Mouse (Mus musculus) CH12.LX (cell line): ENCODE results near the gene Gm1123. TPM values are rescaled to one million over a fixed set of nuclear protein-coding genes. Genes with fewer than 3 reads are reported as not detected.

Experiments
- DNase-seq: peaks from one replicate; pipeline ENCODE4 v3.0.0-alpha.2; 2013; ENCODE audit errors: extremely low read depth
- H3K27ac ChIP-seq: 2 replicates; pipeline ENCODE4 v1.5.1; 2012; ENCODE audit warnings: low read depth, mild to moderate bottlenecking, control low read depth, moderate library complexity; ENCODE audit not compliant: insufficient read depth
- H3K27me3 ChIP-seq: replicated peaks from 2 replicates; pipeline ENCODE3; 2012; ENCODE audit warnings: inconsistent platforms
- H3K36me3 ChIP-seq, 2 experiments: replicated peaks in 1 of 2; 2 replicates each; pipeline versions ENCODE3 to v1.6.1; 2012; ENCODE audit warnings: inconsistent platforms in 1 of 2, low read length in 1 of 2, mild to moderate bottlenecking in 1 of 2, mixed read lengths in 1 of 2, moderate library complexity in 1 of 2; ENCODE audit not compliant: control insufficient read depth in 1 of 2, insufficient read depth in 1 of 2
- H3K4me1 ChIP-seq, 2 experiments: 2 replicates each; pipeline ENCODE4 v1.6.1; 2012; ENCODE audit warnings: inconsistent platforms in 1 of 2, moderate library complexity in 1 of 2; ENCODE audit not compliant: insufficient read depth in 2 of 2, control insufficient read depth in 1 of 2
- H3K4me2 ChIP-seq: 2 replicates; pipeline ENCODE4 v1.6.1; 2012; ENCODE audit warnings: low read depth, mild to moderate bottlenecking, control low read depth; ENCODE audit not compliant: poor library complexity, insufficient read depth, severe bottlenecking
- H3K4me3 ChIP-seq, 3 experiments: fragments of 150-350 bp in 1 of 3; sonication (generic) in 1 of 3; replicated peaks in 1 of 3; 2 replicates each; pipeline versions ENCODE3 to v1.5.1; 2011 to 2012; ENCODE audit warnings: low read depth in 2 of 3, low read length in 2 of 3, mild to moderate bottlenecking in 2 of 3, moderate library complexity in 2 of 3, control low read depth in 1 of 3, improper control_type of control experiment in 1 of 3, inconsistent platforms in 1 of 3, mixed read lengths in 1 of 3; ENCODE audit not compliant: poor library complexity in 1 of 3
- H3K79me2 ChIP-seq: replicated peaks from 2 replicates; pipeline ENCODE4 v1.6.1; 2012; ENCODE audit warnings: mild to moderate bottlenecking, moderate library complexity; ENCODE audit not compliant: control insufficient read depth, poor library complexity, insufficient read depth, severe bottlenecking; ENCODE audit errors: extremely low read depth
- H3K9ac ChIP-seq: 2 replicates; pipeline ENCODE4 v1.6.1; 2012; ENCODE audit warnings: low read depth, mild to moderate bottlenecking, control low read depth, moderate library complexity; ENCODE audit not compliant: insufficient read depth
- H3K9me3 ChIP-seq: replicated peaks from 2 replicates; pipeline ENCODE3; 2012; ENCODE audit warnings: low read length, inconsistent platforms, mixed read lengths
- CHD1 ChIP-seq: IDR thresholded peaks from 2 replicates; pipeline ENCODE4 v1.6.1; 2012; ENCODE audit warnings: low read depth, low read length, improper control_type of control experiment, inconsistent platforms
- CHD2 ChIP-seq: IDR thresholded peaks from 2 replicates; pipeline ENCODE4 v1.6.1; 2011; ENCODE audit warnings: low read length, improper control_type of control experiment
- CTCF ChIP-seq, 2 experiments: IDR thresholded peaks in 1 of 2; conservative IDR thresholded peaks in 1 of 2; 2 replicates each; pipeline ENCODE4 v1.5.1; 2011 to 2012; ENCODE audit warnings: low read depth in 2 of 2, low read length in 2 of 2, improper control_type of control experiment in 1 of 2, inconsistent platforms in 1 of 2, mild to moderate bottlenecking in 1 of 2, moderate library complexity in 1 of 2
- E2F4 ChIP-seq: IDR thresholded peaks from 2 replicates; pipeline ENCODE4 v1.6.1; 2011; ENCODE audit warnings: low read depth, low read length, improper control_type of control experiment; ENCODE audit not compliant: insufficient replicate concordance
- EP300 ChIP-seq: IDR thresholded peaks from 2 replicates; pipeline ENCODE4 v1.6.1; 2011; ENCODE audit warnings: low read length, improper control_type of control experiment
- GABPA ChIP-seq: IDR thresholded peaks from 2 replicates; pipeline ENCODE4 v1.6.1; 2012; ENCODE audit warnings: low read depth, low read length, improper control_type of control experiment, inconsistent platforms; ENCODE audit not compliant: insufficient replicate concordance
- JUND ChIP-seq: conservative IDR thresholded peaks from 2 replicates; pipeline ENCODE4 v1.6.1; 2011; ENCODE audit warnings: low read depth, low read length, improper control_type of control experiment
- MAX ChIP-seq: IDR thresholded peaks from 2 replicates; pipeline ENCODE4 v1.6.1; 2011; ENCODE audit warnings: low read length, improper control_type of control experiment
- MEF2A ChIP-seq: IDR thresholded peaks from 2 replicates; pipeline ENCODE4 v1.6.1; 2014; ENCODE audit warnings: low read depth, mild to moderate bottlenecking, inconsistent platforms, low read length, improper control_type of control experiment, borderline replicate concordance
- NELFE ChIP-seq: IDR thresholded peaks from 2 replicates; pipeline ENCODE4 v1.6.1; 2011; ENCODE audit warnings: low read depth, low read length, improper control_type of control experiment
- NRF1 ChIP-seq: IDR thresholded peaks from 2 replicates; pipeline ENCODE4 v1.6.1; 2014; ENCODE audit warnings: low read depth, mild to moderate bottlenecking, inconsistent platforms, low read length, improper control_type of control experiment, moderate library complexity
- PAX5 ChIP-seq: IDR thresholded peaks from 2 replicates; pipeline ENCODE4 v1.6.1; 2012; ENCODE audit warnings: low read length, inconsistent platforms, mixed read lengths
- POLR2AphosphoS2 ChIP-seq: IDR thresholded peaks from 2 replicates; pipeline ENCODE4 v1.6.1; 2011; ENCODE audit warnings: low read depth, low read length, improper control_type of control experiment
- RAD21 ChIP-seq: IDR thresholded peaks from 2 replicates; pipeline ENCODE4 v1.6.1; 2011; ENCODE audit warnings: low read depth, mild to moderate bottlenecking, low read length, improper control_type of control experiment, moderate library complexity
- RCOR1 ChIP-seq: conservative IDR thresholded peaks from 2 replicates; pipeline ENCODE4 v1.6.1; 2012; ENCODE audit warnings: low read depth, mild to moderate bottlenecking, inconsistent platforms, low read length, improper control_type of control experiment
- SIN3A ChIP-seq: IDR thresholded peaks from 2 replicates; pipeline ENCODE4 v1.6.1; 2012; ENCODE audit warnings: low read length, improper control_type of control experiment, inconsistent platforms
- SMC3 ChIP-seq: IDR thresholded peaks from 2 replicates; pipeline ENCODE4 v1.6.1; 2011; ENCODE audit warnings: low read depth, low read length, improper control_type of control experiment
- TBP ChIP-seq: conservative IDR thresholded peaks from 2 replicates; pipeline ENCODE4 v1.6.1; 2011; ENCODE audit warnings: low read depth, low read length, improper control_type of control experiment
- USF2 ChIP-seq: conservative IDR thresholded peaks from 2 replicates; pipeline ENCODE4 v1.6.1; 2011; ENCODE audit warnings: low read depth, low read length, improper control_type of control experiment
- ZKSCAN1 ChIP-seq: IDR thresholded peaks from 2 replicates; pipeline ENCODE4 v1.6.1; 2012; ENCODE audit warnings: low read depth, inconsistent platforms, low read length, improper control_type of control experiment, borderline replicate concordance
- ZMIZ1 ChIP-seq: IDR thresholded peaks from 2 replicates; pipeline ENCODE4 v1.6.1; 2012; ENCODE audit warnings: low read depth, mild to moderate bottlenecking, inconsistent platforms, low read length, improper control_type of control experiment
- dilution Hi-C: fragments of 300-500 bp; cut with MboI; formaldehyde crosslinking; loops from 2 replicates; pipeline ENCODE4 v1.14.3; 2020; ENCODE audit warnings: low sequenced_read_pairs; ENCODE audit not compliant: extremely low pct_unique_long_range_greater_than_20kb, extremely low pct_ligation_motif_present
- in situ Hi-C: fragments of 300-500 bp; cut with MboI; formaldehyde crosslinking; loops from 3 replicates; pipeline ENCODE4 v1.14.3; 2019; ENCODE audit warnings: low sequenced_read_pairs, low pct_ligation_motif_present, low pct_unique_long_range_greater_than_20kb, mixed read lengths
- polyA plus RNA-seq: library from polyadenylated mRNA; unstranded; fragments of >175 nt; gene quantifications from 2 replicates; pipeline ENCODE4 v1.2.1, GENCODE M21; 2012; ENCODE audit warnings: low read depth; ENCODE audit not compliant: insufficient read length
- total RNA-seq, 2 experiments: library from RNA; depleted of rRNA; stranded (reverse); fragments of 300-350 nt in 1 of 2; fragments of >200 nt in 1 of 2; gene quantifications; 2 replicates each; pipeline ENCODE4 v1.2.3; 2012 to 2014

Gene Gm1123
- total and polyA plus RNA-seq, 3 experiments = not detected

DNA sequence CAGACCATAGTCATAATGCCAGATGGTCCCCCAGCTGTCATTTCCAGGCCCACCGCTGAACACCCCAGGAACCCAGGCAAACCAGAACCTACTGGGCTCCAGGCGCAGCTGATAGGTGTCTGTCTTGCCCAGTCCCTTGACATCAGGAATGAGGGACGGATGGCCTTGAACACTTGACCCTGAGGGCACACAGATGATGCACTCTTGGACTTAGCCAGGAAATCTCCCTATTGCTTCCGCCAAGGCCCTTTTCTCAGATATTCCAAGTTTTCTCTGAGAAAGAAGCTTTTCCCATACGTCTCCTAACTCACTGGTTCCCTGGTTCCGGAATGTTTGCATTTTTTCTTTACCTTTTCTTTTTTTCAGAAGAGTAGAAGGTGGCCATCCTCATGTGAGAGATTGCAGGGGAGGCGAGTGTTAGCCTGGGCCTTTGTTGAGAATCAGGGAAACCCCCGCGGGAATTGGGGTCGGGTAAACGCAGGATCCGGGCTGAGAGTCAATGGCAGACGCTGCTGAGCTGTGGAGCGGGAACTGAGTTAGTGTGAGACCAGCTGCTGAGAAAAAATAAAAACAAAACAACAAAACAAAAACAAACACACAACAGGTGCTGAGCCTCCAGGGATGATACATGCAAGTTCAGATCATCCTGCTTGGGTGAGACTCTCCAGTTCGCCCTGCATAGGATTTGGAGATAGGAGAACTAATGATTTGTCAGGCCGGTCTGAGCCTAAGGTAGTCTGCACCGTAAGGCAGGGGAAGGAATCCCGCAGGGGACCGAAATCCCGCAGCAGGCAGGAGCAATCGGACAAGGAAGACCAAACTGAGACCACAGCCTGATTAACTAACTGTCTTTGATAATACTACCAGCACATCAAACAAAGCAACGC lies 73.7 kb downstream of the Gm1123 start:
- no peaks in the 10 kb centered on the region for H3K36me3 ChIP-seq
- H3K79me2 ChIP-seq = no peaks in the 10 kb centered on the region
- H3K4me3 ChIP-seq = no peak overlapping the region
- peaks cover 4% of the 10 kb centered on the region for H3K9me3 ChIP-seq
- no peak for DNase-seq
- no peak overlapping the region for H3K9ac ChIP-seq
- H3K4me1 ChIP-seq = no peaks in the 10 kb centered on the region
- TF ChIP-seq RCOR1 = no peak
- TF ChIP-seq NRF1 = no peak
- peaks cover 6% of the 10 kb centered on the region for H3K27me3 ChIP-seq
- H3K27ac ChIP-seq = no peak overlapping the region
- in situ Hi-C loops = loop anchor here (25.0 kb wide), 1 partner anchor 325 kb away; no protein-coding TSS in a partner anchor
- H3K4me2 ChIP-seq = no peak overlapping the region
- dilution Hi-C loops = no loop called here

DNA sequence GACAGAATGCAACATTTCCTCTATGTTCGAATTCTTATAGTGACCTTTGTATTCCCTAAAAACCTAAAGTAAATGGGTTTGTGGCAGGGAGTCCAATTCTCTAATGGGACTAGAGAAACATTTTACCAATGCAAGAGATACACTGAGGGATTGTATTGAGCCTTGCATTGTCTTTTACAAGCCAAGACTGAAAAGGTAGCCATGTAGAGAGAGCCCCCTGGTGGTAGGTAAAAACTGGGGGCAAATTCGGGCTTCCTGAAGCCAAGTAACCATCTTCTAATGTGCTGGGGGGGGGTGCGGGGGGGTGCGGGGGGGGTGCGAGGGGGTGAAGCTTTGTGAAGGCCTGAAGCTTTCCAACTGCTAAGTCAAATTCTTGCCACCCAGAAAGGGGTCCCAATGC lies 75.2 kb downstream of the Gm1123 start:
- dilution Hi-C loops (no loop called here), in situ Hi-C loops (loop anchor here (25.0 kb wide), 1 partner anchor 323 kb away; no protein-coding TSS in a partner anchor)
- Histone ChIP-seq H3K36me3 (no peaks in the 10 kb centered on the region), H3K27me3 (peaks cover 3% of the 10 kb centered on the region), H3K4me1 (no peaks in the 10 kb centered on the region), H3K4me3 (no peak overlapping the region), H3K9me3 (peaks cover 16% of the 10 kb centered on the region), H3K27ac (no peak overlapping the region), H3K79me2 (no peaks in the 10 kb centered on the region), H3K4me2 (no peak overlapping the region), H3K9ac (no peak overlapping the region)
- DNase-seq = peak; percentile 15
- TF ChIP-seq RAD21 = peak; percentile 46
- no peak for TF ChIP-seq PAX5
- no peak for TF ChIP-seq JUND
- TF ChIP-seq SMC3 = peak; percentile 57
- TF ChIP-seq CHD2 = no peak
- TF ChIP-seq CTCF (conservative IDR thresholded peaks at IDR 0.05 in 1 of 2, IDR thresholded peaks at IDR 0.05 in 1 of 2; ENCODE audit: low read depth in 2 of 2, low read length in 2 of 2) = peak in 1 of 2 experiments; percentile 64; a peak in 2 of 4 replicates

DNA sequence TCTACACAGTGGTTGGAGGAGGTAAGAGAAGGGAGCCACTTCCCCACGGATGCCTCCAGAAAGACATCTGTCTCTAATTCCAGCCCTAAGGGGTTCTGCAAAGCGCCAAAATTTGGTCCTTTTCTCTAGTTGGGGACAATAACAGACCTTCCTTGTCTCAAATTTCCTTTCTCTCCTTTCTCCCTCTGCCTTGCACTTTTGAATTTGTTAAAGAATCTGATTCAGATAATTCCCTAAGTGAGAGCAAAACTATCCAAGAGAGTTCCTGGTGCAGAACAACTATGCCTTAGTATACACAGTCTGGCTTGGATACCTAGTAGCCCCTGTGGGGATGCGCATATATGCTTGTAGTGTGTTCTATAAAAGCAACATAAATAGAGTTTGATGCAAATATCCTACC lies 75.7 kb downstream of the Gm1123 start:
- no peak overlapping the region for H3K9ac ChIP-seq
- no peak for DNase-seq
- H3K4me2 ChIP-seq = no peak overlapping the region
- H3K4me1 ChIP-seq = no peaks in the 10 kb centered on the region
- H3K79me2 ChIP-seq = no peaks in the 10 kb centered on the region
- no peaks in the 10 kb centered on the region for H3K36me3 ChIP-seq
- H3K27ac ChIP-seq = no peak overlapping the region
- H3K9me3 ChIP-seq = peaks cover 20% of the 10 kb centered on the region
- H3K4me3 ChIP-seq = no peak overlapping the region
- peaks cover 3% of the 10 kb centered on the region for H3K27me3 ChIP-seq
- no peak for TF ChIP-seq CTCF (conservative IDR thresholded peaks at IDR 0.05 in 1 of 2, IDR thresholded peaks at IDR 0.05 in 1 of 2; ENCODE audit: low read depth in 2 of 2, low read length in 2 of 2)
- TF ChIP-seq ZMIZ1 = no peak
- TF ChIP-seq ZKSCAN1 = no peak
- no peak for TF ChIP-seq GABPA
- TF ChIP-seq MEF2A = no peak
- no peak for TF ChIP-seq CHD1
- TF ChIP-seq RAD21 = no peak
- TF ChIP-seq TBP = no peak
- TF ChIP-seq EP300 = no peak
- no peak for TF ChIP-seq NRF1
- no peak for TF ChIP-seq NELFE
- TF ChIP-seq E2F4 = no peak
- TF ChIP-seq USF2 = no peak
- no peak for TF ChIP-seq POLR2AphosphoS2
- TF ChIP-seq SIN3A = no peak
- TF ChIP-seq MAX = no peak
- dilution Hi-C loops (no loop called here), in situ Hi-C loops (loop anchor here (25.0 kb wide), 1 partner anchor 323 kb away; no protein-coding TSS in a partner anchor)
